19 mouse cellular contexts compared by ENCODE assay signal in genomic region chr2:129047811-129048210, GRCm38 (mm10). TPM values are rescaled to one million over a fixed set of nuclear protein-coding genes. Genes with fewer than 3 reads are reported as not detected.
"Had no signal": no experiment of that assay in that cellular context is flagged by ENCODE, and none has a peak within 500 bp of the region (broad histone marks: within the 10 kb centered on the region; RNA-seq: fewer than 3 reads in every experiment).

Gene Vinac1 (minus strand): TSS chr2:129048172.

- H3K9me3 ChIP-seq: limb, embryonic 10.5 days; liver, embryonic 15.5 days; midbrain, embryonic 13.5 days; neural tube, embryonic 15.5 days had no signal

- H3K9ac ChIP-seq: liver, embryonic 15.5 days; midbrain, embryonic 13.5 days; neural tube, embryonic 15.5 days had no signal

- H3K4me1 ChIP-seq: limb, embryonic 10.5 days; liver, embryonic 15.5 days; midbrain, embryonic 13.5 days; neural tube, embryonic 15.5 days had no signal

- H3K27ac ChIP-seq: left cerebral cortex, adult 2 months; limb, embryonic 10.5 days; liver, embryonic 15.5 days; macrophage; midbrain, embryonic 13.5 days; neural tube, embryonic 15.5 days had no signal

- H3K4me2 ChIP-seq: liver, embryonic 11.5 days; liver, embryonic 15.5 days; midbrain, embryonic 13.5 days; neural tube, embryonic 15.5 days had no signal

- H3K27me3 ChIP-seq: liver, embryonic 15.5 days; midbrain, embryonic 13.5 days; neural tube, embryonic 15.5 days had no signal

- H3K4me3 ChIP-seq: left cerebral cortex, adult 2 months; limb, embryonic 10.5 days; liver, embryonic 15.5 days; midbrain, embryonic 13.5 days; myocyte; neural tube, embryonic 15.5 days had no signal

- H3K36me3 ChIP-seq: limb, embryonic 10.5 days; liver, embryonic 15.5 days; midbrain, embryonic 13.5 days; neural tube, embryonic 15.5 days had no signal

- DNase-seq: kidney, postnatal 25 days; lung, adult 2 months; lung, postnatal 10 days; right cerebral cortex, adult 18-20 months; right cerebral cortex, postnatal 25 days; thymus, postnatal 36 days had no signal

- ATAC-seq: intestine, postnatal 0 days; midbrain, embryonic 13.5 days had no signal

RNA-seq across cellular contexts. Expression of gene Vinac1, which starts in this region (rescaled TPM):
- total RNA-seq: layer of hippocampus, postnatal 25 days; megakaryocyte-erythroid progenitor cell, adult 5-6 weeks had no signal
- polyA plus RNA-seq: intestine, postnatal 0 days; kidney, embryonic 14.5 days; limb, embryonic 10.5 days; liver, embryonic 15.5 days; macrophage; small intestine, adult 2 months had no signal
